Mouse (Mus musculus): Measurements from ENCODE around the gene Ptpn14.

The Ptpn14 gene

GRCm38 (mm10) chr1:189910685-189911345 is 182.7 kb downstream of the Ptpn14 start:
- no peak for DNase-seq (ENCODE audit: low spot score)

- DNase-seq (ENCODE audit: low spot score) = no peak
Measured at GRCm38 (mm10) chr1:189913093-189913760, 185.2 kb downstream of the Ptpn14 start.

- no peak for DNase-seq (ENCODE audit: low spot score)
Measured at GRCm38 (mm10) chr1:189916422-189917125, 188.5 kb downstream of the Ptpn14 start.

- no peak for DNase-seq (ENCODE audit: low spot score)
Measured at GRCm38 (mm10) chr1:189917126-189917500, 189.0 kb downstream of the Ptpn14 start.

GRCm38 (mm10) chr1:189919756-189920155 is 191.7 kb downstream of the Ptpn14 start:
- no peak for DNase-seq (ENCODE audit: low spot score)

GRCm38 (mm10) chr1:189920701-189921567 is 192.9 kb downstream of the Ptpn14 start:
- DNase-seq (ENCODE audit: low spot score) = no peak

GRCm38 (mm10) chr1:189921568-189921817 is 193.4 kb downstream of the Ptpn14 start:
- DNase-seq (ENCODE audit: low spot score) = peak; percentile 5

- DNase-seq (ENCODE audit: low spot score) = peak; percentile 49
Measured at GRCm38 (mm10) chr1:189921818-189922592, 193.9 kb downstream of the Ptpn14 start, which contains the start of gene Smyd2. Gene Smyd2 (minus strand): TSS chr1:189922363.

GRCm38 (mm10) chr1:189922721-189923120 is 194.7 kb downstream of the Ptpn14 start:
- no peak for DNase-seq (ENCODE audit: low spot score)

- DNase-seq (ENCODE audit: low spot score) = no peak
Measured at GRCm38 (mm10) chr1:189923157-189923556, 195.1 kb downstream of the Ptpn14 start.

GRCm38 (mm10) chr1:189923871-189924568 is 196.0 kb downstream of the Ptpn14 start:
- DNase-seq (ENCODE audit: low spot score) = no peak

- no peak for DNase-seq (ENCODE audit: low spot score)
Measured at GRCm38 (mm10) chr1:189926279-189926678, 198.2 kb downstream of the Ptpn14 start.

Measured in c-Kit-positive CD71-positive TER-119-positive erythroid progenitor cells, embryonic 14.5 days (primary cell).